Mouse (Mus musculus): Measurements from ENCODE around the gene Apod. TPM values are rescaled to one million over a fixed set of nuclear protein-coding genes. Genes with fewer than 3 reads are reported as not detected.

Apod gene
- total RNA-seq, 2 experiments from 2014 or later = 14.0 to 18.3 TPM

- DNase-seq = no peak
These were observed 34.4 kb downstream of the Apod start for GRCm38 (mm10) chr16:31280176-31280575.

GRCm38 (mm10) chr16:31278581-31278980 lies 36.0 kb downstream of the Apod start:
- DNase-seq = no peak

GRCm38 (mm10) chr16:31278081-31278480 lies 36.5 kb downstream of the Apod start:
- DNase-seq = no peak

GRCm38 (mm10) chr16:31276962-31277361 lies 37.6 kb downstream of the Apod start:
- no peak for DNase-seq

GRCm38 (mm10) chr16:31276539-31276938 lies 38.1 kb downstream of the Apod start:
- DNase-seq = peak; percentile 66

- DNase-seq = peak; percentile 96
These were observed 39.7 kb downstream of the Apod start, which contains the start of gene Ppp1r2 for GRCm38 (mm10) chr16:31274674-31275460. Gene Ppp1r2 (minus strand): TSS chr16:31275277.

GRCm38 (mm10) chr16:31274084-31274483 lies 40.5 kb downstream of the Apod start:
- no peak for DNase-seq

GRCm38 (mm10) chr16:31266692-31267091 lies 47.9 kb downstream of the Apod start:
- DNase-seq = no peak

GRCm38 (mm10) chr16:31256151-31256550 lies 58.5 kb downstream of the Apod start:
- no peak for DNase-seq

GRCm38 (mm10) chr16:31255685-31256084 lies 58.9 kb downstream of the Apod start:
- DNase-seq = no peak

- no peak for DNase-seq
These were observed 65.2 kb downstream of the Apod start for GRCm38 (mm10) chr16:31249401-31249800.

GRCm38 (mm10) chr16:31248717-31249116 lies 65.9 kb downstream of the Apod start:
- DNase-seq = no peak

- no peak for DNase-seq
These were observed 67.2 kb downstream of the Apod start for GRCm38 (mm10) chr16:31247442-31247841.

Small RNA genes lying within 50 kb of the gene (microRNA-seq; reads per million reads assigned to microRNA genes)
- gene Gm27415 = 0 reads per million in 2 experiments

Other genes with a start within 250 kb of the Apod start
- gene Xxylt1, start 233.4 kb downstream of the Apod start, total RNA-seq (2021) = 1 to 10 TPM; 8.8 to 9.8 TPM
- gene Acap2, start 113.6 kb downstream of the Apod start, total RNA-seq (2021) = 10 to 100 TPM; 21.1 to 23.8 TPM
- 10 to 100 TPM; 76.9 to 79.3 TPM for gene Ppp1r2, start 39.5 kb downstream of the Apod start, total RNA-seq (2021)
- 1 to 10 TPM; 1.5 to 3.0 TPM for gene Bdh1, start 107.5 kb upstream of the Apod start, total RNA-seq (2021)